Mouse (Mus musculus): ENCODE results near the gene Majin. TPM values are rescaled to one million over a fixed set of nuclear protein-coding genes. Genes with fewer than 3 reads are reported as not detected.

The Majin gene
- polyA plus RNA-seq, 1 experiment = not detected

- H3K4me3 ChIP-seq (ENCODE audit: insufficient read depth, poor library complexity, severe bottlenecking) = no peak overlapping the region
- H3K79me2 ChIP-seq (ENCODE audit: control insufficient read depth, insufficient read depth) = no peaks in the 10 kb centered on the region
- no peaks in the 10 kb centered on the region for H3K36me3 ChIP-seq (ENCODE audit: control insufficient read depth, insufficient read depth)
- TF ChIP-seq MAX (IDR thresholded peaks at IDR 0.05) = no peak
- TF ChIP-seq MYOD1 (IDR thresholded peaks at IDR 0.05; ENCODE audit: control insufficient read depth, insufficient read length, low read depth) = no peak
- TF ChIP-seq FOSL1 (IDR thresholded peaks at IDR 0.05; ENCODE audit: insufficient read depth, low read length, poor library complexity, severe bottlenecking) = no peak
- TF ChIP-seq MYOG (IDR thresholded peaks at IDR 0.05; ENCODE audit: control insufficient read depth, extremely low read depth, insufficient read length) = no peak
- no peak for TF ChIP-seq CEBPB (IDR thresholded peaks at IDR 0.05; ENCODE audit: low read depth)
- TF ChIP-seq CTCF (IDR thresholded peaks at IDR 0.05; ENCODE audit: control insufficient read depth, insufficient read depth, insufficient read length) = no peak
- no peak for TF ChIP-seq USF1 (IDR thresholded peaks at IDR 0.05; ENCODE audit: low read depth)
- no peak overlapping the region for H3ac ChIP-seq (ENCODE audit: control insufficient read depth, insufficient read length, low read depth)
- peaks cover 23% of the 10 kb centered on the region for H3K27me3 ChIP-seq (ENCODE audit: control insufficient read depth, insufficient read depth, insufficient read length)
- no peaks in the 10 kb centered on the region for H3K79me3 ChIP-seq (ENCODE audit: low read depth)
Observed at GRCm38 (mm10) chr19:6171215-6171614, 13.0 kb upstream of the Majin start.

- Histone ChIP-seq H3K79me2 (ENCODE audit: control insufficient read depth, insufficient read depth) (no peaks in the 10 kb centered on the region), H3K79me3 (ENCODE audit: low read depth) (no peaks in the 10 kb centered on the region), H3ac (ENCODE audit: control insufficient read depth, insufficient read length, low read depth) (no peak overlapping the region), H3K27me3 (ENCODE audit: control insufficient read depth, insufficient read depth, insufficient read length) (peaks cover 33% of the 10 kb centered on the region), H3K4me3 (ENCODE audit: insufficient read depth, poor library complexity, severe bottlenecking) (no peak overlapping the region), H3K36me3 (ENCODE audit: control insufficient read depth, insufficient read depth) (no peaks in the 10 kb centered on the region)
- TF ChIP-seq USF1 (IDR thresholded peaks at IDR 0.05; ENCODE audit: low read depth) = no peak
- no peak for TF ChIP-seq CEBPB (IDR thresholded peaks at IDR 0.05; ENCODE audit: low read depth)
- TF ChIP-seq MAX (IDR thresholded peaks at IDR 0.05) = no peak
- TF ChIP-seq MYOG (IDR thresholded peaks at IDR 0.05; ENCODE audit: control insufficient read depth, extremely low read depth, insufficient read length) = no peak
- no peak for TF ChIP-seq MYOD1 (IDR thresholded peaks at IDR 0.05; ENCODE audit: control insufficient read depth, insufficient read length, low read depth)
- no peak for TF ChIP-seq CTCF (IDR thresholded peaks at IDR 0.05; ENCODE audit: control insufficient read depth, insufficient read depth, insufficient read length)
- TF ChIP-seq FOSL1 (IDR thresholded peaks at IDR 0.05; ENCODE audit: insufficient read depth, low read length, poor library complexity, severe bottlenecking) = no peak
Observed at GRCm38 (mm10) chr19:6174771-6175170, 9.4 kb upstream of the Majin start.

- Histone ChIP-seq H3K27me3 (ENCODE audit: control insufficient read depth, insufficient read depth, insufficient read length) (peaks cover 16% of the 10 kb centered on the region), H3K79me2 (ENCODE audit: control insufficient read depth, insufficient read depth) (no peaks in the 10 kb centered on the region), H3ac (ENCODE audit: control insufficient read depth, insufficient read length, low read depth) (no peak overlapping the region), H3K79me3 (ENCODE audit: low read depth) (no peaks in the 10 kb centered on the region), H3K36me3 (ENCODE audit: control insufficient read depth, insufficient read depth) (no peaks in the 10 kb centered on the region), H3K4me3 (ENCODE audit: insufficient read depth, poor library complexity, severe bottlenecking) (no peak overlapping the region)
- TF ChIP-seq CTCF (IDR thresholded peaks at IDR 0.05; ENCODE audit: control insufficient read depth, insufficient read depth, insufficient read length) = no peak
- TF ChIP-seq CEBPB (IDR thresholded peaks at IDR 0.05; ENCODE audit: low read depth) = no peak
- TF ChIP-seq MAX (IDR thresholded peaks at IDR 0.05) = no peak
- no peak for TF ChIP-seq MYOG (IDR thresholded peaks at IDR 0.05; ENCODE audit: control insufficient read depth, extremely low read depth, insufficient read length)
- no peak for TF ChIP-seq MYOD1 (IDR thresholded peaks at IDR 0.05; ENCODE audit: control insufficient read depth, insufficient read length, low read depth)
- TF ChIP-seq USF1 (IDR thresholded peaks at IDR 0.05; ENCODE audit: low read depth) = no peak
- TF ChIP-seq FOSL1 (IDR thresholded peaks at IDR 0.05; ENCODE audit: insufficient read depth, low read length, poor library complexity, severe bottlenecking) = no peak
Observed at GRCm38 (mm10) chr19:6178775-6179174, 5.4 kb upstream of the Majin start.

GRCm38 (mm10) chr19:6181629-6182028 is 2.6 kb upstream of the Majin start:
- TF ChIP-seq CTCF (IDR thresholded peaks at IDR 0.05; ENCODE audit: control insufficient read depth, insufficient read depth, insufficient read length) (no peak), FOSL1 (IDR thresholded peaks at IDR 0.05; ENCODE audit: insufficient read depth, low read length, poor library complexity, severe bottlenecking) (no peak), MYOD1 (IDR thresholded peaks at IDR 0.05; ENCODE audit: control insufficient read depth, insufficient read length, low read depth) (no peak), MYOG (IDR thresholded peaks at IDR 0.05; ENCODE audit: control insufficient read depth, extremely low read depth, insufficient read length) (no peak), USF1 (IDR thresholded peaks at IDR 0.05; ENCODE audit: low read depth) (no peak), MAX (IDR thresholded peaks at IDR 0.05) (no peak), CEBPB (IDR thresholded peaks at IDR 0.05; ENCODE audit: low read depth) (no peak)
- Histone ChIP-seq H3K36me3 (ENCODE audit: control insufficient read depth, insufficient read depth) (no peaks in the 10 kb centered on the region), H3ac (ENCODE audit: control insufficient read depth, insufficient read length, low read depth) (no peak overlapping the region), H3K79me3 (ENCODE audit: low read depth) (no peaks in the 10 kb centered on the region), H3K79me2 (ENCODE audit: control insufficient read depth, insufficient read depth) (no peaks in the 10 kb centered on the region), H3K4me3 (ENCODE audit: insufficient read depth, poor library complexity, severe bottlenecking) (no peak overlapping the region), H3K27me3 (ENCODE audit: control insufficient read depth, insufficient read depth, insufficient read length) (peaks cover 18% of the 10 kb centered on the region)

- no peaks in the 10 kb centered on the region for H3K79me3 ChIP-seq (ENCODE audit: low read depth)
- TF ChIP-seq CEBPB (IDR thresholded peaks at IDR 0.05; ENCODE audit: low read depth) (no peak), FOSL1 (IDR thresholded peaks at IDR 0.05; ENCODE audit: insufficient read depth, low read length, poor library complexity, severe bottlenecking) (no peak), USF1 (IDR thresholded peaks at IDR 0.05; ENCODE audit: low read depth) (no peak), MAX (IDR thresholded peaks at IDR 0.05) (no peak), MYOD1 (IDR thresholded peaks at IDR 0.05; ENCODE audit: control insufficient read depth, insufficient read length, low read depth) (no peak), CTCF (IDR thresholded peaks at IDR 0.05; ENCODE audit: control insufficient read depth, insufficient read depth, insufficient read length) (no peak)
- no peak overlapping the region for H3K4me3 ChIP-seq (ENCODE audit: insufficient read depth, poor library complexity, severe bottlenecking)
- H3ac ChIP-seq (ENCODE audit: control insufficient read depth, insufficient read length, low read depth) = no peak overlapping the region
- no peaks in the 10 kb centered on the region for H3K79me2 ChIP-seq (ENCODE audit: control insufficient read depth, insufficient read depth)
- H3K27me3 ChIP-seq (ENCODE audit: control insufficient read depth, insufficient read depth, insufficient read length) = peaks cover 12% of the 10 kb centered on the region
- H3K36me3 ChIP-seq (ENCODE audit: control insufficient read depth, insufficient read depth) = no peaks in the 10 kb centered on the region
Observed at GRCm38 (mm10) chr19:6182534-6182933, 1.7 kb upstream of the Majin start.

GRCm38 (mm10) chr19:6204265-6204664 is 20.1 kb downstream of the Majin start:
- Histone ChIP-seq H3K79me2 (ENCODE audit: control insufficient read depth, insufficient read depth) (no peaks in the 10 kb centered on the region), H3K79me3 (ENCODE audit: low read depth) (no peaks in the 10 kb centered on the region), H3ac (ENCODE audit: control insufficient read depth, insufficient read length, low read depth) (no peak overlapping the region), H3K27me3 (ENCODE audit: control insufficient read depth, insufficient read depth, insufficient read length) (peaks cover 3% of the 10 kb centered on the region), H3K4me3 (ENCODE audit: insufficient read depth, poor library complexity, severe bottlenecking) (no peak overlapping the region), H3K36me3 (ENCODE audit: control insufficient read depth, insufficient read depth) (no peaks in the 10 kb centered on the region)
- TF ChIP-seq MYOG (IDR thresholded peaks at IDR 0.05; ENCODE audit: control insufficient read depth, extremely low read depth, insufficient read length) = no peak
- TF ChIP-seq MAX (IDR thresholded peaks at IDR 0.05) = no peak
- TF ChIP-seq CEBPB (IDR thresholded peaks at IDR 0.05; ENCODE audit: low read depth) = no peak

Measured in C2C12 (cell line).